Mouse (Mus musculus): ENCODE measurements at regions not wholly inside any gene's neighbourhood (a gene's known extent, or its start where the extent isn't known, plus 50 kb on each side); places are given as distances from the start of the nearest gene placed in this dataset.

GRCm38 (mm10) chr6:135472495-135472894 lies 110.2 kb downstream of the Emp1 start:
- Histone ChIP-seq H3K4me3 (ENCODE audit: low read depth, low read length) (no peak overlapping the region), H3K4me2 (ENCODE audit: low read depth, low read length) (no peak overlapping the region), H3K9me3 (replicated peaks; ENCODE audit: control insufficient read depth, low read length) (no peaks in the 10 kb centered on the region), H3K4me1 (ENCODE audit: control insufficient read depth, insufficient read depth) (no peaks in the 10 kb centered on the region), H3K27ac (ENCODE audit: low read depth) (no peak overlapping the region), H3K36me3 (replicated peaks; ENCODE audit: control insufficient read depth, insufficient read depth, low read length) (no peaks in the 10 kb centered on the region), H3K9ac (replicated peaks; ENCODE audit: low read depth, low read length) (no peak overlapping the region), H3K27me3 (ENCODE audit: control insufficient read depth, insufficient read depth, low read length) (no peaks in the 10 kb centered on the region)
- TF ChIP-seq EP300 (IDR thresholded peaks at IDR 0.05; ENCODE audit: low read depth) (no peak), CTCF (IDR thresholded peaks at IDR 0.05; ENCODE audit: low read depth) (no peak)
- no peak for ATAC-seq (ENCODE audit: insufficient read depth, low read depth)
- DNase-seq (ENCODE audit: low spot score): no peak
- WGBS: 73% methylated on average over 6 of the region's 6 CpGs

DNA sequence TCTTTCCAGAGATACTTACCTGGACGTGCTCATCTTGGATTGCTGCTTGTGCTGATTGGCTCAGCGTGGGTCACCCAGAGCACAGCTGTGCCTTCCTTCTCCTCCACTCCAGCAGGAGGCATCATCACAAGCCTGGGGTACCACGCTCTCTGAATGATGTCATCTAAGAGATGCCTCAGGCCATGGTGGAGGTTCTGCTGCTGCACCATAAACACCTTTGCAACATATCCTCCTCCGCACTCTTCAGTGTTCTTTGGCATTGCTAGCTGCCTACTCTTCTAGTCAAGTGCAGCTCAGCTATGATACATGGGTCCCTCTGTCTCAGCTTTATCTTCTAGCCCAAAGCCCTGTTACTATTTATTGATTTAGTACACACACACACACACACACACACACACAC lies 110.8 kb downstream of the Emp1 start:
- 84% methylated on average over 4 of the region's 4 CpGs for WGBS

DNA sequence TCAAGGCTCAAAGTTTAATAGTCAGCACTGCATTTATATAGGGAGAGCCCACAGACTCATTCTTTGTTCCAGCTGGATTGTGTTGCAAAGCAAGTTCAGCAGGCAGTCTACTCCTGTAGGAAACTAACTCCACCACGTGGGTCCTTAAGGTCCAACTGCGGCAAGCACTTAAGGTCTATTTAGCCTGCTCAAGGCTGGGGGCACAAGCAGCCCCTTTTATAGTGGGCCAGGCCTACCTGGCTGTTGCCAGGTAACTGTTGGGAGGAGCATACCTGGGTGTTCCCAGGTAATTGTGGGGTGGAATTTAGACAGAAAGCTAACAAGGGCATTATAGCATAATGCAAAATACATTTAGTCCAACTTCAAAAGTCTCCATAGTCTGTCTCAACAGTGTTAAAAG lies 126.5 kb downstream of the Emp1 start:
- Histone ChIP-seq H3K4me2 (ENCODE audit: low read depth, low read length) (no peak overlapping the region), H3K4me3 (ENCODE audit: low read depth, low read length) (no peak overlapping the region), H3K4me1 (ENCODE audit: control insufficient read depth, insufficient read depth) (no peaks in the 10 kb centered on the region), H3K9ac (replicated peaks; ENCODE audit: low read depth, low read length) (no peak overlapping the region), H3K27me3 (ENCODE audit: control insufficient read depth, insufficient read depth, low read length) (no peaks in the 10 kb centered on the region), H3K9me3 (replicated peaks; ENCODE audit: control insufficient read depth, low read length) (no peaks in the 10 kb centered on the region), H3K27ac (ENCODE audit: low read depth) (no peak overlapping the region), H3K36me3 (replicated peaks; ENCODE audit: control insufficient read depth, insufficient read depth, low read length) (no peaks in the 10 kb centered on the region)
- ATAC-seq (ENCODE audit: insufficient read depth, low read depth): no peak
- no peak for DNase-seq (ENCODE audit: low spot score)
- TF ChIP-seq EP300 (IDR thresholded peaks at IDR 0.05; ENCODE audit: low read depth): no peak
- TF ChIP-seq CTCF (IDR thresholded peaks at IDR 0.05; ENCODE audit: low read depth): no peak
- 66% methylated on average over 2 of the region's 2 CpGs for WGBS

More for the DNA sequence above, 110.8 kb downstream of the Emp1 start:
- no peak overlapping the region for H3K9ac ChIP-seq (replicated peaks; ENCODE audit: low read depth, low read length)
- H3K36me3 ChIP-seq (replicated peaks; ENCODE audit: control insufficient read depth, insufficient read depth, low read length): no peaks in the 10 kb centered on the region
- no peaks in the 10 kb centered on the region for H3K27me3 ChIP-seq (ENCODE audit: control insufficient read depth, insufficient read depth, low read length)
- no peak for DNase-seq (ENCODE audit: low spot score)
- no peaks in the 10 kb centered on the region for H3K9me3 ChIP-seq (replicated peaks; ENCODE audit: control insufficient read depth, low read length)
- no peak overlapping the region for H3K4me2 ChIP-seq (ENCODE audit: low read depth, low read length)
- no peak overlapping the region for H3K27ac ChIP-seq (ENCODE audit: low read depth)
- no peaks in the 10 kb centered on the region for H3K4me1 ChIP-seq (ENCODE audit: control insufficient read depth, insufficient read depth)
- no peak for ATAC-seq (ENCODE audit: insufficient read depth, low read depth)
- no peak overlapping the region for H3K4me3 ChIP-seq (ENCODE audit: low read depth, low read length)
- TF ChIP-seq EP300 (IDR thresholded peaks at IDR 0.05; ENCODE audit: low read depth): no peak
- no peak for TF ChIP-seq CTCF (IDR thresholded peaks at IDR 0.05; ENCODE audit: low read depth)

- Histone ChIP-seq H3K9me3 (replicated peaks; ENCODE audit: control insufficient read depth, low read length) (no peaks in the 10 kb centered on the region), H3K9ac (replicated peaks; ENCODE audit: low read depth, low read length) (no peak overlapping the region), H3K36me3 (replicated peaks; ENCODE audit: control insufficient read depth, insufficient read depth, low read length) (no peaks in the 10 kb centered on the region), H3K27ac (ENCODE audit: low read depth) (no peak overlapping the region), H3K4me2 (ENCODE audit: low read depth, low read length) (no peak overlapping the region), H3K4me1 (ENCODE audit: control insufficient read depth, insufficient read depth) (no peaks in the 10 kb centered on the region), H3K4me3 (ENCODE audit: low read depth, low read length) (no peak overlapping the region), H3K27me3 (ENCODE audit: control insufficient read depth, insufficient read depth, low read length) (no peaks in the 10 kb centered on the region)
- 67% methylated on average over 1 of the region's 1 CpGs for WGBS
- DNase-seq (ENCODE audit: low spot score) (no peak), ATAC-seq (ENCODE audit: insufficient read depth, low read depth) (no peak)
- TF ChIP-seq CTCF (IDR thresholded peaks at IDR 0.05; ENCODE audit: low read depth) (no peak), EP300 (IDR thresholded peaks at IDR 0.05; ENCODE audit: low read depth) (no peak)
Measured at GRCm38 (mm10) chr6:135493983-135494382, 131.6 kb downstream of the Emp1 start.

- Histone ChIP-seq H3K4me3 (ENCODE audit: low read depth, low read length) (no peak overlapping the region), H3K27ac (ENCODE audit: low read depth) (no peak overlapping the region), H3K4me1 (ENCODE audit: control insufficient read depth, insufficient read depth) (no peaks in the 10 kb centered on the region), H3K36me3 (replicated peaks; ENCODE audit: control insufficient read depth, insufficient read depth, low read length) (no peaks in the 10 kb centered on the region), H3K9me3 (replicated peaks; ENCODE audit: control insufficient read depth, low read length) (no peaks in the 10 kb centered on the region), H3K9ac (replicated peaks; ENCODE audit: low read depth, low read length) (no peak overlapping the region), H3K27me3 (ENCODE audit: control insufficient read depth, insufficient read depth, low read length) (no peaks in the 10 kb centered on the region), H3K4me2 (ENCODE audit: low read depth, low read length) (no peak overlapping the region)
- DNase-seq (ENCODE audit: low spot score) (no peak), ATAC-seq (ENCODE audit: insufficient read depth, low read depth) (no peak)
- WGBS: 30% methylated on average over 2 of the region's 2 CpGs
- no peak for TF ChIP-seq CTCF (IDR thresholded peaks at IDR 0.05; ENCODE audit: low read depth)
- TF ChIP-seq EP300 (IDR thresholded peaks at IDR 0.05; ENCODE audit: low read depth): no peak
Measured at GRCm38 (mm10) chr6:135495841-135496240, 133.5 kb downstream of the Emp1 start.

DNA sequence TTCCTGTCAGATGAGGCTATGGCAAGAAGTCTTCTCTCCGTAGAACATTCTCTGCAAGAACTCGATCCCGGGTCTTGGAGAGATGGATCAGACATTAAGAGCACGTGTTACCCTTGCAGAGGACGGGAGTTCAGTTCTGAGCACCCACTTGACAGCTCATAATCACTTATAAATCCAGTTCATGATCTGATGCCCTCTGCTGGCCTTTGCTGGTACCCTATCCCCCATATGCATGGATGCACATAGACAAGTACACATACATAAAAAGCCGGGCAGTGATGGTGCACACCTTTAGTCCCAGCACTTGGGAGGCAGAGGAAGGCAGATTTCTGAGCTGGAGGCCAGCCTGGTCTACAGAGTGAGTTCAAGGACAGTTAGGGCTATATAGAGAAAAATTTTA lies 136.2 kb downstream of the Emp1 start:
- no peak overlapping the region for H3K27ac ChIP-seq (ENCODE audit: low read depth)
- H3K9me3 ChIP-seq (replicated peaks; ENCODE audit: control insufficient read depth, low read length): no peaks in the 10 kb centered on the region
- H3K4me2 ChIP-seq (ENCODE audit: low read depth, low read length): no peak overlapping the region
- ATAC-seq (ENCODE audit: insufficient read depth, low read depth) (no peak), DNase-seq (ENCODE audit: low spot score) (no peak)
- H3K27me3 ChIP-seq (ENCODE audit: control insufficient read depth, insufficient read depth, low read length): no peaks in the 10 kb centered on the region
- H3K4me1 ChIP-seq (ENCODE audit: control insufficient read depth, insufficient read depth): no peaks in the 10 kb centered on the region
- H3K9ac ChIP-seq (replicated peaks; ENCODE audit: low read depth, low read length): no peak overlapping the region
- H3K36me3 ChIP-seq (replicated peaks; ENCODE audit: control insufficient read depth, insufficient read depth, low read length): no peaks in the 10 kb centered on the region
- no peak for TF ChIP-seq EP300 (IDR thresholded peaks at IDR 0.05; ENCODE audit: low read depth)
- no peak for TF ChIP-seq CTCF (IDR thresholded peaks at IDR 0.05; ENCODE audit: low read depth)
- H3K4me3 ChIP-seq (ENCODE audit: low read depth, low read length): no peak overlapping the region
- WGBS: 86% methylated on average over 6 of the region's 6 CpGs

Measured in heart, postnatal 0 days (tissue).